Mouse (Mus musculus) adrenal gland, postnatal 36 days (tissue): Measurements from ENCODE around the gene Mpp1. TPM values are rescaled to one million over a fixed set of nuclear protein-coding genes. Genes with fewer than 3 reads are reported as not detected.

Experiments
- DNase-seq, 2 experiments: peaks; one replicate each; pipeline ENCODE4 v3.0.0; 2021; ENCODE audit warnings: mixed read lengths in 1 of 2
- long read RNA-seq, 2 experiments: library from polyadenylated mRNA; stranded (forward); transcript quantifications; one replicate each; pipeline ENCODE4 v2.0.0; 2021; ENCODE audit warnings: borderline sequencing depth in 2 of 2
- total RNA-seq, 2 experiments: library from RNA; stranded (reverse); gene quantifications; 2 replicates each; pipeline ENCODE4 v1.2.3; 2021

Mpp1 gene
- total RNA-seq, result 10 to 100 TPM; 44.3 to 46.2 TPM
- long read RNA-seq, experiment 1, transcript Mpp1-201 (12 exons, 2,525 nt), result major isoform, 87 of 94 reads
- long read RNA-seq, experiment 1, partial matches to known transcripts, result 5 of 94 reads
- long read RNA-seq, experiment 1, other reads (novel, unspliced or antisense), result 2 of 94 reads
- long read RNA-seq, experiment 2, transcript Mpp1-201 (12 exons, 2,525 nt), result major isoform, 12 of 12 reads
- long read RNA-seq, experiment 2, partial matches to known transcripts, result 0 of 12 reads
- long read RNA-seq, experiment 2, other reads (novel, unspliced or antisense), result 0 of 12 reads

- DNase-seq, result peak; percentile 83 to 87
Observed at GRCm38 (mm10) chrX:75130467-75131160, at the start of gene Mpp1. Gene Mpp1 (minus strand): TSS chrX:75131016.

GRCm38 (mm10) chrX:75163670-75164069, 32.9 kb upstream of the Mpp1 start, which contains the start of gene Smim9:
Gene Smim9 (minus strand): TSS chrX:75163770.
- no peak for DNase-seq

DNA sequence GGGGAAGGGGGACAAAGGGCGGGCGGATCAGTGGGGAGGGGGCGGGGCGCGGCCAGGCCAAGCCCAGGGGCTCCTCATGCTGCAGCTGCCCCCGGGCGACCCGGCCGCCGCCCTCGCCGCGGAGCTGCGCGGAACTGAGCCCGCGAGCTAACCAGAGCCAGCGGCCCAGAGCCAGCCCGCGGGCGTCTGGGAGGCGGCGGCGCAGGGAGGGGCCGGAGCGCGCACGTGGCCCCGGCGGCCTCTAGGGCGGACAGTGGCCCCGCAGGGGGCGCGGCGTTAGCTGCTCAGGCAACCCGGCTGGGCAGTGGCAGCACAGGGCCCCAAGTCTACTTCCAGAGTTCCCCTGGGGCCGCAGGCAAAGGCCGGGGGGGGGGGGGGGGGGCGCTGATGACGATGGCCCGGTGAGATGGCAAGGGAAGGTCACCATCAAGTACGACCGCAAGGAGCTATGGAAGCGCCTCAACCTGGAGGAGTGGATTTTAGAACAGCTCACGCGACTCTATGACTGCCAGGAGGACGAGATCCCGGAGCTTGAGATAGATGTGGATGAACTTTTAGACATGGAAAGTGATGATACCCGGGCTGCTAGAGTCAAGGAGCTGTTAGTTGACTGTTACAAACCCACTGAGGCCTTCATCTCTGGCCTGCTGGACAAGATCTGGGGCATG, 24.9 kb upstream of the Mpp1 start:
- peak; percentile 56 to 75 for DNase-seq

GRCm38 (mm10) chrX:75152249-75152648, 21.4 kb upstream of the Mpp1 start:
- no peak for DNase-seq

- DNase-seq, result no peak
Observed at GRCm38 (mm10) chrX:75150304-75150703, 19.5 kb upstream of the Mpp1 start.

DNA sequence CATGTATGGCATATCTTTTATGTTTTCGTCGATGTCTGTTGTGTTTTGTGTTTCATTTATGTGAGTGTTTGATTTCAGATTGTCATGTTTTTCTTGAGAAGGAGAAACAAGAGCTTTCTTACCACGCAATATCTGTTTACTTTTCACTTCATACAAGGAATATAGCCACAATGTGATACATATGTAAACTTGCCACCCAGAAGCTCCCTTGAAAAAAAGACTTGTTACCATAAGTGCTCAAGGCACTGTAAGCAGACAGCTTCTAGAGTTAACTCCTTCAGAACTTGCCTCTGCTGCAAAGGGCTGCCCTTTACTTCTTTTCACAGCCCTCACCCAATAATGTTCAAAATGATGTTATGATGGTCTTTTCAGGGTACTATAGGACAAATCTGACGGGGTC, 17.6 kb upstream of the Mpp1 start:
- no peak for DNase-seq

GRCm38 (mm10) chrX:75143124-75143555, 12.3 kb upstream of the Mpp1 start:
- DNase-seq, result peak; percentile 53 to 64

- no peak for DNase-seq
Observed at GRCm38 (mm10) chrX:75138182-75138581, 7.4 kb upstream of the Mpp1 start.

- DNase-seq, result no peak
Observed at GRCm38 (mm10) chrX:75137729-75138128, 6.9 kb upstream of the Mpp1 start.

- DNase-seq, result no peak
Observed at GRCm38 (mm10) chrX:75136938-75137337, 6.1 kb upstream of the Mpp1 start.

GRCm38 (mm10) chrX:75129474-75129873, 1.3 kb downstream of the Mpp1 start:
- DNase-seq, result no peak

DNA sequence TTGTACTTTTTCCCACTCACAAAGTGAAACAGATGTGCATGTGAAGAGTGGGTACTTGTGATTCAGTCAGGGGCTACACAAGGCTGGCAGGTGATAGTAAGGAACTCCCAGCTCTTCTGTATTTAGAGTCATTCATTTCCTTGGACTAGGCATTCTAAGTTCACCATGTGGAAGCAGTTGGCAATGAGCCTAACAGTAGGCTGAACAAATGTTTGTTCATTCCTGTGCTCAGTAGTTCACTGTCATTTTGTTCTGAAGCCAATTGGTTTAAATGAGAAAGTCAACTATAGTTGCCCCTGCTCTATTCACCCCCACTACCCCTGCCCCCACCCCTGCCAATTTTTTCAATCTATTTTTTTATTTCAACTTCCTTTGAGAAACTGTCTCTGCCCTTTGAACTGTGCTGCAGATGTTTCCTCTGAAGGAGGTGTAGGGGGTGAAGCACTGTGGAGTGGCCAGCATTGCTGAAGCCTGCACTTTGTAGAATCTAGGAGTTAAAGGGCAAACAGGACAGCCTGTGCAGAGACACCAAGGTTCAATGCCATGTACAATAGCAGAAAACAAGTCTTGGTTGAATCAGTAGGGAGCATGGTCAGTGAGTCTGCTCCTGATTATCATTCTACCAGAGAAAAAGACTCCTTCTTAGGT, 2.4 kb downstream of the Mpp1 start:
- DNase-seq, result peak; percentile 9 to 18

- no peak for DNase-seq
Observed at GRCm38 (mm10) chrX:75126893-75127292, 3.9 kb downstream of the Mpp1 start.

DNA sequence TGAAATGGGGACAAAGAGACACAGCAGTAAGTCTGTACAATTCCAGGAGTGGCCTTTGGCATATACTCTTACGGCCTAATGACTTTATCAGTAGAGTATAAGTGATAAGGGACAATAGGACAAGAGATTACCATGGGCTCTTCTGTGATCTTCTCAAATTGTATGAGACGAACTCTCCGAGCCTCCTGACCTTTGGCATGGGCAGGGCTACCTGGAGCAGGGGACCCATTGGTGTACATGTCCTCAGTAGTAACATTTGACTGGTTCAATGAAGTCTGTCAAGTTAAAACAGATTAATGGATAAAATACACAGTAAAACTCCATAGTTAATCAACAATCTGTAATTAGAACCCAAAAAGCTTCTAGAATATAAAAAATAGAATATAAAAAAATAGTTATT, 5.2 kb downstream of the Mpp1 start:
- no peak for DNase-seq

GRCm38 (mm10) chrX:75115550-75115949, 15.3 kb downstream of the Mpp1 start:
- DNase-seq, result no peak

- no peak for DNase-seq
Observed at GRCm38 (mm10) chrX:75102293-75102692, 28.5 kb downstream of the Mpp1 start.

DNA sequence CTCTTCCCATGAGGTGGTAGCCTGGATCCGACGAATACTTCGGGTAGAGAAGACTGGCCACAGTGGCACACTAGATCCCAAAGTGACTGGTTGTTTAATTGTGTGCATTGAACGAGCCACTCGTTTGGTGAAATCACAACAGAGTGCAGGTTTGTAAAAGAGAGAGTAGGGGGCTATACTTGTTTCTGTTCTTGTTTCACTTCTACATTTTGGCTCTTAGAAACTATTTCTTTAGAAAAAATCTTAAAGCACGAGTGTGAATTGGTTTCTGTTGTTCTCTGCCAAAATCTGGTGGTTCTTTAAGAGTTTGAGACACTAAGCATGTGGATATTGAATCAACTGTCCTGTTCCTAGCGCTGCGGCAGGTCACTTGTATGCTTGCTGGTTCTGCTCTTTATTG, 32.0 kb downstream of the Mpp1 start:
- no peak for DNase-seq

- DNase-seq, result peak; percentile 10 to 31
Observed at GRCm38 (mm10) chrX:75096163-75096770, 34.5 kb downstream of the Mpp1 start.

- DNase-seq, result peak; percentile 92 to 93
Observed at GRCm38 (mm10) chrX:75095369-75096162, 35.2 kb downstream of the Mpp1 start, which contains the start of gene Dkc1. Gene Dkc1 (plus strand): TSS chrX:75095854.

DNA sequence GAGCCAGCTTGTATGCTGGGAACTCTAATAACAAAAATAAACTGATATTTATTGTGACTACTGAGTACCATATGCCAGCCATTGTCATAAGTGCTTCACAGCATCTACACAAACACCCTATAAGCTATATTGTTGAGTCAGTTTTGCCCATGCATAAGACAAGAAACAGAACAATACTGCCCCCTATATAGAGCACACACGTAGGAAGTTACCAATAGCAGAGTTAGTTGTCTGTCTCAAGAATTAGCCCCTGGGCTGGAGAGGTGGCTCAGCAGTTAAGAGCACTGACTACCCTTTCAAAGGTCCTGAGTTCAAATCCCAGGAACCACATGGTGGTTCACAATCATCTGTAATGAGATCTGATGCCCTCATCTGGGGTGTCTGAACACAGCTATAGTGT, 45.2 kb downstream of the Mpp1 start:
- DNase-seq, result no peak
